Mouse (Mus musculus): Measurements from ENCODE around the gene Ddx20. TPM values are rescaled to one million over a fixed set of nuclear protein-coding genes. Genes with fewer than 3 reads are reported as not detected.

The Ddx20 gene
- total and polyA plus RNA-seq, 2 experiments = 7.3 to 7.4 TPM

GRCm38 (mm10) chr3:105698311-105698710 lies 10.9 kb upstream of the Ddx20 start:
- Histone ChIP-seq H3K36me3 (ENCODE audit: control insufficient read depth, insufficient read depth, low read length) (no peaks in the 10 kb centered on the region), H3K4me3 (ENCODE audit: insufficient read depth, low read depth, low read length) (no peak overlapping the region), H3K4me1 (ENCODE audit: control insufficient read depth, insufficient read depth, low read length) (no peaks in the 10 kb centered on the region), H3K79me2 (ENCODE audit: control insufficient read depth, insufficient read depth, low read length) (no peaks in the 10 kb centered on the region), H3K27me3 (ENCODE audit: control insufficient read depth, insufficient read depth, low read length) (no peaks in the 10 kb centered on the region), H3K9ac (ENCODE audit: low read depth, low read length) (no peak overlapping the region), H3K27ac (replicated peaks; ENCODE audit: insufficient read depth, low read depth, low read length) (no peak overlapping the region)
- TF ChIP-seq CTCF (IDR thresholded peaks at IDR 0.05; ENCODE audit: low read depth, low read length) = no peak
- TF ChIP-seq POLR2A (IDR thresholded peaks at IDR 0.05; ENCODE audit: extremely low read depth, insufficient read depth, low read length) = no peak
- WGBS = 54% methylated on average over 1 of the region's 1 CpGs
- no peak for DNase-seq (ENCODE audit: extremely low read depth, low read depth, low spot score)

GRCm38 (mm10) chr3:105697148-105697441 lies 9.7 kb upstream of the Ddx20 start:
- H3K79me2 ChIP-seq (ENCODE audit: control insufficient read depth, insufficient read depth, low read length) = no peaks in the 10 kb centered on the region
- DNase-seq (ENCODE audit: extremely low read depth, low read depth, low spot score) = no peak
- H3K4me1 ChIP-seq (ENCODE audit: control insufficient read depth, insufficient read depth, low read length) = no peaks in the 10 kb centered on the region
- no peak overlapping the region for H3K27ac ChIP-seq (replicated peaks; ENCODE audit: insufficient read depth, low read depth, low read length)
- 72% methylated on average over 5 of the region's 5 CpGs for WGBS
- no peaks in the 10 kb centered on the region for H3K36me3 ChIP-seq (ENCODE audit: control insufficient read depth, insufficient read depth, low read length)
- TF ChIP-seq CTCF (IDR thresholded peaks at IDR 0.05; ENCODE audit: low read depth, low read length) (no peak), POLR2A (IDR thresholded peaks at IDR 0.05; ENCODE audit: extremely low read depth, insufficient read depth, low read length) (no peak)
- H3K4me3 ChIP-seq (ENCODE audit: insufficient read depth, low read depth, low read length) = no peak overlapping the region
- no peak overlapping the region for H3K9ac ChIP-seq (ENCODE audit: low read depth, low read length)
- no peaks in the 10 kb centered on the region for H3K27me3 ChIP-seq (ENCODE audit: control insufficient read depth, insufficient read depth, low read length)

- TF ChIP-seq CTCF (IDR thresholded peaks at IDR 0.05; ENCODE audit: low read depth, low read length) = no peak
- no peak for TF ChIP-seq POLR2A (IDR thresholded peaks at IDR 0.05; ENCODE audit: extremely low read depth, insufficient read depth, low read length)
Measured at GRCm38 (mm10) chr3:105696387-105697147, 9.2 kb upstream of the Ddx20 start.

GRCm38 (mm10) chr3:105695476-105696386 lies 8.4 kb upstream of the Ddx20 start:
- 51% methylated on average over 20 of the region's 20 CpGs for WGBS
- no peak for TF ChIP-seq CTCF (IDR thresholded peaks at IDR 0.05; ENCODE audit: low read depth, low read length)
- TF ChIP-seq POLR2A (IDR thresholded peaks at IDR 0.05; ENCODE audit: extremely low read depth, insufficient read depth, low read length) = no peak
- Histone ChIP-seq H3K36me3 (ENCODE audit: control insufficient read depth, insufficient read depth, low read length) (no peaks in the 10 kb centered on the region), H3K27ac (replicated peaks; ENCODE audit: insufficient read depth, low read depth, low read length) (no peak overlapping the region), H3K27me3 (ENCODE audit: control insufficient read depth, insufficient read depth, low read length) (no peaks in the 10 kb centered on the region), H3K9ac (ENCODE audit: low read depth, low read length) (no peak overlapping the region), H3K4me1 (ENCODE audit: control insufficient read depth, insufficient read depth, low read length) (no peaks in the 10 kb centered on the region), H3K79me2 (ENCODE audit: control insufficient read depth, insufficient read depth, low read length) (no peaks in the 10 kb centered on the region), H3K4me3 (ENCODE audit: insufficient read depth, low read depth, low read length) (no peak overlapping the region)
- no peak for DNase-seq (ENCODE audit: extremely low read depth, low read depth, low spot score)

More at GRCm38 (mm10) chr3:105696387-105697147, 9.2 kb upstream of the Ddx20 start:
- H3K36me3 ChIP-seq (ENCODE audit: control insufficient read depth, insufficient read depth, low read length) = no peaks in the 10 kb centered on the region
- no peaks in the 10 kb centered on the region for H3K79me2 ChIP-seq (ENCODE audit: control insufficient read depth, insufficient read depth, low read length)
- H3K27me3 ChIP-seq (ENCODE audit: control insufficient read depth, insufficient read depth, low read length) = no peaks in the 10 kb centered on the region
- WGBS = 49% methylated on average over 17 of the region's 17 CpGs
- DNase-seq (ENCODE audit: extremely low read depth, low read depth, low spot score) = peak; percentile 54
- H3K9ac ChIP-seq (ENCODE audit: low read depth, low read length) = no peak overlapping the region
- no peak overlapping the region for H3K27ac ChIP-seq (replicated peaks; ENCODE audit: insufficient read depth, low read depth, low read length)
- H3K4me3 ChIP-seq (ENCODE audit: insufficient read depth, low read depth, low read length) = no peak overlapping the region
- H3K4me1 ChIP-seq (ENCODE audit: control insufficient read depth, insufficient read depth, low read length) = no peaks in the 10 kb centered on the region

- no peak for DNase-seq (ENCODE audit: extremely low read depth, low read depth, low spot score)
- TF ChIP-seq POLR2A (IDR thresholded peaks at IDR 0.05; ENCODE audit: extremely low read depth, insufficient read depth, low read length) (no peak), CTCF (IDR thresholded peaks at IDR 0.05; ENCODE audit: low read depth, low read length) (no peak)
- Histone ChIP-seq H3K79me2 (ENCODE audit: control insufficient read depth, insufficient read depth, low read length) (no peaks in the 10 kb centered on the region), H3K27me3 (ENCODE audit: control insufficient read depth, insufficient read depth, low read length) (no peaks in the 10 kb centered on the region), H3K27ac (replicated peaks; ENCODE audit: insufficient read depth, low read depth, low read length) (no peak overlapping the region), H3K9ac (ENCODE audit: low read depth, low read length) (no peak overlapping the region), H3K36me3 (ENCODE audit: control insufficient read depth, insufficient read depth, low read length) (no peaks in the 10 kb centered on the region), H3K4me1 (ENCODE audit: control insufficient read depth, insufficient read depth, low read length) (no peaks in the 10 kb centered on the region), H3K4me3 (ENCODE audit: insufficient read depth, low read depth, low read length) (no peak overlapping the region)
- 75% methylated on average over 14 of the region's 14 CpGs for WGBS
Measured at GRCm38 (mm10) chr3:105693327-105694080, 6.1 kb upstream of the Ddx20 start.

All from liver, adult 2 months (tissue).